Mouse (Mus musculus) cerebellum, adult 2 months (tissue): ENCODE data around the gene Pde10a.

Source experiments
- CTCF ChIP-seq: fragments of 200-500 bp; IDR thresholded peaks from 2 replicates; pipeline ENCODE4 v1.5.1; 2011; ENCODE audit warnings: low read depth, mild to moderate bottlenecking, control low read depth, low read length, moderate library complexity, borderline replicate concordance; ENCODE audit not compliant: insufficient read depth
- POLR2A ChIP-seq: fragments of 200-500 bp; IDR thresholded peaks from 2 replicates; pipeline ENCODE4 v1.6.1; 2011; ENCODE audit warnings: low read length, control low read depth, borderline replicate concordance; ENCODE audit not compliant: insufficient read depth

DNA sequence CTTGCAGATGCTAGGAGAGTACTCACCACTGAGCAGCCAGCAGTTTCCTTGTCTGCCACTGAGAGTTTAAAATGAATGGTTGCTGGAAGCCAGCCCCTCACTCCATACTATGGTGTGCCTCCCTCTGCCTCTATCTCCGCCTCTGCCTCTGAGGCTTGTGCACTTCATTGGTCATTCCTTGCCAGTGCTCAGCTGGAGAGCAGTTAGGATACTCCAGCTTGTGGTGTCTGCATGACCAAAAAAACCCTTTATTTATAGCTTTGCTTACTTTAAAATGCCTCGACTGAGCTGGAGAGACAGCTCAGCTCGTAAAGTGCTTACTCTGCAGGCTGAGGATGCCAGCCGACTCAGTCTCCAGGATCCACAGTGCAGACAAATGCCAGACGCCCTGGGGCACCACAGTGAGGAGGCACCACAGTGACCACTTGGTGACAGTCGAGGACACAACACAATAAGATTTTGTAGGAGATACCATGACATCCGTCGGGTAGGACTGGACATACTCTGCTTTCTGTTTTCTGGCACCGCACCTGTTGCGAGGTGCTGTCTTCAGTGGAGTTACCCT is 400.7 kb downstream of the Pde10a start:
- TF ChIP-seq CTCF (no peak), POLR2A (no peak)
